Mouse (Mus musculus) mature B cell (primary cell): ENCODE results near the gene Akr1c14.
"Not testable (repeated sequence)": the region's sequence is repeated elsewhere in the genome, so short reads cannot be mapped to it uniquely, and the experiment has no call there.

ENCODE experiments used
- in situ Hi-C: fragments of 300-500 bp; cut with MboI; formaldehyde crosslinking; loops from 2 replicates; pipeline ENCODE4 v1.14.3; 2019

Gene Akr1c14

GRCm38 (mm10) chr13:4048719-4049118, at the start of gene Akr1c14:
Akr1c14 (plus strand) TSS chr13:4049011.
- in situ Hi-C loops, result no loop called here

- in situ Hi-C loops, result no loop called here
Measured at GRCm38 (mm10) chr13:4001687-4002086, 47.1 kb upstream of the Akr1c14 start.

- in situ Hi-C loops, result no loop called here
Measured at GRCm38 (mm10) chr13:4010784-4011183, 38.0 kb upstream of the Akr1c14 start.

- in situ Hi-C loops, result no loop called here
Measured at GRCm38 (mm10) chr13:4013811-4014210, 35.0 kb upstream of the Akr1c14 start.

GRCm38 (mm10) chr13:4029897-4030296, 18.9 kb upstream of the Akr1c14 start:
- in situ Hi-C loops, result no loop called here

- in situ Hi-C loops, result no loop called here
Measured at GRCm38 (mm10) chr13:4032512-4032911, 16.3 kb upstream of the Akr1c14 start.

- in situ Hi-C loops, result no loop called here
Measured at GRCm38 (mm10) chr13:4035052-4035451, 13.8 kb upstream of the Akr1c14 start.

GRCm38 (mm10) chr13:4046113-4046512, 2.7 kb upstream of the Akr1c14 start:
- in situ Hi-C loops, result no loop called here

GRCm38 (mm10) chr13:4046841-4047240, 2.0 kb upstream of the Akr1c14 start:
- in situ Hi-C loops, result no loop called here

GRCm38 (mm10) chr13:4048226-4048625, 585 bp upstream of the Akr1c14 start:
- in situ Hi-C loops, result no loop called here

- in situ Hi-C loops, result no loop called here
Measured at GRCm38 (mm10) chr13:4049655-4050054, 844 bp downstream of the Akr1c14 start.

- in situ Hi-C loops, result no loop called here
Measured at GRCm38 (mm10) chr13:4055450-4055849, 6.6 kb downstream of the Akr1c14 start.

GRCm38 (mm10) chr13:4056211-4056610, 7.4 kb downstream of the Akr1c14 start:
- in situ Hi-C loops, result no loop called here

GRCm38 (mm10) chr13:4058239-4058638, 9.4 kb downstream of the Akr1c14 start:
- in situ Hi-C loops, result not testable (repeated sequence)

GRCm38 (mm10) chr13:4059363-4059762, 10.6 kb downstream of the Akr1c14 start:
- in situ Hi-C loops, result no loop called here

GRCm38 (mm10) chr13:4060214-4060730, 11.5 kb downstream of the Akr1c14 start:
- in situ Hi-C loops, result no loop called here

GRCm38 (mm10) chr13:4076517-4077435, 28.0 kb downstream of the Akr1c14 start:
- in situ Hi-C loops, result no loop called here

- in situ Hi-C loops, result no loop called here
Measured at GRCm38 (mm10) chr13:4079876-4080275, 31.1 kb downstream of the Akr1c14 start.

- in situ Hi-C loops, result no loop called here
Measured at GRCm38 (mm10) chr13:4101691-4102090, 52.9 kb downstream of the Akr1c14 start.

GRCm38 (mm10) chr13:4102721-4103120, 53.9 kb downstream of the Akr1c14 start:
- in situ Hi-C loops, result no loop called here

- in situ Hi-C loops, result no loop called here
Measured at GRCm38 (mm10) chr13:4110281-4111188, 61.7 kb downstream of the Akr1c14 start.

- in situ Hi-C loops, result no loop called here
Measured at GRCm38 (mm10) chr13:4119181-4119904, 70.5 kb downstream of the Akr1c14 start.
